Mouse (Mus musculus): Measurements from ENCODE around the gene Crybb1.

Crybb1 gene

DNA sequence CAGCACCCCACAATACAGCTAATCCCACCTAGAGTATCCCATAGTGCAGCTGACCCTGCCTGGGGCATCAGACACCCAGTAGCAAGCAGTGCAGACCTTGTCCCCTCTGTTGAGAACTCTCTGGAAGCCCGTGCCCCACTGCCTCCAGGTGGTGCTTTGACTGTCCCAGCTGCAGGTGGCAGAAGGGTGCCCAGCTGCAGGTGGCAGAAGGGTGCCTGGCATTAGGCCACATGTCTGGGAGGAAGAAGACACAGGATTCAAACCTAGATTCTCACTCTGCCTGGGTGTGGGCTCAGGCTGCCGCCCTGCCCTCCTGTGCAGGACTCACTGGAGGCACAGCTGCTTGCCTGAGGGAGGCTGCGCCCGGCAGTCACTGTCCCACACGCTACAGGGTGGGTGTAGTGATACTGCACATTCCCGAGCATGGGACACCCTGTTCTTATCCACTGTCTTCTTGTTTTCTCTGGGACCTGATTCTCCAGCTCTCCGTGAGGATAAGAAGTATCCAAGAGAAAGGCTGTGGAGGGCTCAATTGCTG, 30.0 kb downstream of the Crybb1 start:
- in situ Hi-C loops (cut with MboI, MseI): no loop called here

DNA sequence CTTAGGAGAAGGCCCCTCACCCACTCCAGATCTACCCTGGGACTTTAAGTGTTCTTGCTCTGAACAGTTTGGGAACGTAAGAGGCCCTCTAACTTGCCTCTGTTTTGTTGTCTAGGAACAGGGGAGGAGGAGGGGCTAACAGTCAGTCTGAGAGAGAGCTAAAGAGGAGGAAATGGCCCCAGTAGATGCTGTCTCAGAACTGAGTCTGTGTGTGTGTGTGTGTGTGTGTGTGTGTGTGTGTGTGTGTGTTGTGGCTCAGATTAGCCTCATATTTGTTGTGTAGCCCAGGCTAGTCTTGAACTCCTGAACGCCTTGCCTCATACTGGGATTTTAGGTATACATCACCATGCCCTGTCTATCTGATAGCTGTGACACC, 31.0 kb downstream of the Crybb1 start:
- in situ Hi-C loops (cut with MboI, MseI): no loop called here

DNA sequence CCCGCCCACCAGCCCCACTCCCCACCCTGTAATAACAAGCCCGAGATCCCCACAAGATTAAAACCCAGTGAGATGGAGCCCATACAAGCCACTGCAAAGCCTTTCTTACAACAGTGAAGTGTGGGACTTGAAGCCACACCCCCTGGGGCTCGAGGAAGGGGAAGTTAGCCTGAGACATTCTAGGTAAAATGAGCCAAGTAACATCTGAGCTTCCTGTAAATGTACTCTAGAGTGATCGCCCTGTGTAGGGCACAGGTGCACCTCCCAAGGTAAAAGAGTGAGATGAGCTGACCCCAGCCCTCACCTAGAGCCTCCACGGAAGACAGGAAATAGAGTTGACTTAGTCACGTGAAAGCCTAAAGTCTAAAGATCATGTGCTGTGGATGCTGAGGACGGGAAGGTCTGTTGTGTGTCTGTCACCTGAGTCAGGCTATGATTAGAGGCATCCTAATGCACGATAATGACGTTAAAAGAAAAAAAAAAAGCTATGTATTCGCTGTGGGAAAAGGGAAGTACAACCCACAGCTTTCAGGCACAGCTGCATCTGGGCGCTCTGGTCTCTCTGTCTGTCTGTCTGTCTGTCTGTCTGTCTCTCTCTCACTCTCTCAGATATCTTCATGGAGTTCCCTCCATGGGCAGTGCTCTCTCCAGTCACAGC, 31.5 kb downstream of the Crybb1 start:
- in situ Hi-C loops (cut with MboI, MseI): no loop called here

DNA sequence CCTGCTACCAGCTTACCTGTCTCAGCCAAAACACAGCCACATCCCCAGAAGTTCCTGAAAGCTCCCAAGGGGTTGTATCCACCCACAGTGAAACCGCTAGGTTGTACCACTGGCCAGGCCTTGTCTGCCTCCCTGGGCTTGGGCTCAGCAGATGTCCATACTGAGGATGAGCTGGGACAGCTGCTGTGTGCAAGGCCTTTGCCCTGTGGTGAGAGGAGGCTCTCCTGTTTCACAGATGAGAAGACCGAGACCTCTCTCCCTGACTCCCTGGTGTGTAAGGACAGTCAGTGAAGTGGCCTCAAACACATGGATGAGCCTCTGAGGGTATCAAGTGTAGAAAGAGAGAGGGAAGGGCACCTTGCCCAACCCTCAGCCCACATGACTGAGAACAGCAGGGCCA, 32.0 kb downstream of the Crybb1 start:
- in situ Hi-C loops (cut with MboI, MseI): no loop called here

DNA sequence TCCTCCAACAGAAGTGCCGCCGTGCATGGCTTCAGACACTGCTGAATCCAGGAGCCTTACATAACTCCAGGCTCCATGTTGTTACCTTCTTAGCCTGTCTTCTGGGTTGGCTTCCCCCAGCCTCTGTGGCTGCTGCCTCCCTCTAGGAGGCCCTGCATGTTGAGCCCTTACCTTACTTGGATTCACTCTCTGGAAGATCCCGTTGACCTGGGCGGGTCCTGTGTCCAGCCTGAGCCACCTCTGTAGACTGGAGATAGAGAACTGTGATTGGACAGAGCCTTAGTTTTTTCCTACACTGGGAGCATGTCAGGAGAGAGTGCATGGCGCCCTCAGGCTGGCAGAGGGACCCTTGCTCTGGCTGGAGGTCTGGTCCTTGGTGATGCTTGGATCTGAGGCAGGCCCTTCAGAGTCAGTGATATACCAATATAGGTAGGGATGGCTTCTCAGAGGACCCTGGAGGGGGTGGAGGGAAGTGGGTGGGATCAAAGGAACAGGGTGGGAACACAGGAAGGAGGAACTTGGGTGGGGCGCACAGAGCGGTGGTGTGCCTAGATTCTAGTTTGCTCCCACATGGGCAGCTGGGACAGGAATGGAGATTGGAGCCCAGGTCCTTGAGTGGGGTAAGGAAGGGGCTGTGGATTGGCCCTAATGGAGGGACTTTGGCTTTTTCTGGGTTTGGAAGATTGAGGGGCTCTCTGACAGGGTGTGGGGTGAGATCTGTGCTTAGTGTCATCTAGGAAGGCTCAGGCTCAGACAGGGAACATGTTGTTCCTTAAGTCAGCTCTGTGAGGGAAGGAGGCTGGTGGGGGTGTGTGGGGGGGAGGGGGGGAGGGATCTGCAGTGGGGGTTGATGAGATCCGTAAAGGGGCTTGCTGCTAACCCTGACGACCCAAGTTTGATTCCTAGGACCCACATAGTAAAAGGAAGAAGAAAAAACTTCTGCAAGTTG, 32.9 kb downstream of the Crybb1 start:
- in situ Hi-C loops (cut with MboI, MseI): no loop called here

DNA sequence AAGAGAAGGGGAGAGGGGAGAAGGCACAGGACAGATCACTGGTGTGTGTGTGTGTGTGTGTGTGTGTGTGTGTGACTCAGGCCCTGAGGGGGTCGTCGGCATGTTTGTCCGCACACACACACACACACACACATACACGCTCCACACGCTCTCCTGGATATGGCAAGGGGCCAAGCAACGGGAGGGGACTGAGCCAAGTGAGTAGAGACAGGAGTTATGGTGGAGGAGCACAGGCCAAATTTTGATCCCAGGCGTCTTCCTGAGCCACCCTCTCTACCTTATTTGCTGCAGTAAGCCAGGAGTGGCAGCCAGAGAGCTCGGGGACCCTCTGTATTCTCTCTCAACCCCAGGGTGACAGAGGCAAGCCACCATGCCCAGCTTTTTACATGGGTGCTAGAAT, 33.6 kb downstream of the Crybb1 start:
- in situ Hi-C loops (cut with MboI, MseI): no loop called here

DNA sequence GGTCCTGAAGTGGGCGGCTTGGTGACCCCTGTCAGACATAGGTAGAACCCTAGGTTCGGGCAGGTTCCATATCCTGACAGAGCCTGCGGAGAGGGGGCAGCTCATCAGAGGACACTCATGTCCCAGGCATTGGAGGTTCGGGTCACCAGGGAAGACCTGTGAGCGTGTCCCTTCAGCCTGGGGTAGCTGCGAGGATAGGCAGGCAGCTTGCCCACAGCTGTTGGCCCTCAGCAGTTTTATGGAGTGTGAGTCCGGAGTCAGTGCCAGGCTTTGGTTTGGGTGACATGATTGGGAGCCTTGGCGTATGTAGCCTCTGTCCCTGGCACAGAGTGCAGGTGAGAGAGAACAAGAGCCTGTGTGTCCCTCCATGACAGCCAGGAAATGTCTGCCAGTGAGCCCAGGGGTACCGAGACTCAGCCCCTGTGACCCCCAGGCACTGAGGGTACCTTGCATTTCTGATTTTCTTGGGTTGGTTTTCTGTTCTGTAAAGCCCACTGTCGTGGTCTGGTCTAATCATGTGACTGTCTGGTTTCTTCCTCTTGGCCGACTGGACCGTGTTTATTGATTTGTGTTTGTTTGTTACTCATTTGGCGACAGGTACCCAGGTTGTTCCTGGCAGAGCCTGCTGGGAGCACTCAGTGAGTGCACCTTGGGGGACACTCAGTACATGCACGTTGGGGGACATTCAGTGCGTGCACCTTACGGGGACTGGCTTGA, 34.4 kb downstream of the Crybb1 start:
- in situ Hi-C loops (cut with MboI, MseI): no loop called here

DNA sequence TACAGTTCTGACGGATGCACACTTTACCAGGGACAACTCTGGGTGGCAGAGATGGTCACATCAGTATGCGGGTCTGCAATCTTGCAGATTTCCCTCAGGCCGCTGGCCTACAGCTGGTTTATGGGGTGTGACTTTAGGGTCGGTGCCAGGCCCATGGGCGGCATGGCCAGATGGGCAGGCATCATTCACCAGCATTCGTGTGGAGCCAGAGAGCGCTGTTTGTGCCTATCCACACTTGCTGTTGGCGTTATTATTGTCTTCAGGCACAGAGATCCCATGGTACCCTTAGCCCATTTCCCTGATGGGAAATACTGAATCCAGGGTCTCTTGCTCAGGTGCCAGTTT, 34.9 kb downstream of the Crybb1 start:
- in situ Hi-C loops (cut with MboI, MseI): no loop called here

DNA sequence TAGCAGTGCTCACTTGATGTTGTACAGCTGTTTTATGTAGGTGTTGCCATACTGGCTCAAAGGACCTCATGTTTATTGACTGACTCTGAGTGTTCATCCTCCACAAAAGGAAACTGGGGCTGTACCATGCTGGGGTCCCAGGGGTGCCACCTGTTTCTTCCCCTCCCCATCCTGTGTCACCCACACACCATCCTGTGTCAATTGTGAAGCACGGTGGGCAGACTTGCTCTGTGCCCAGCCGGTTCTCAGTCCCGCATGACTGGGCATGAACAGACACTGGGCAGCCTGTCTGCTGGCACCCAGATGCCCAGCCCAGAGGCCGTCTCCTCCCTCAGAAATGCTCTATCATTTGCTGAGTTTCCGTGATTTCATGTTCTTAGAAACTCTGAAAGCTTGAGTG, 36.3 kb downstream of the Crybb1 start:
- in situ Hi-C loops (cut with MboI, MseI): no loop called here

DNA sequence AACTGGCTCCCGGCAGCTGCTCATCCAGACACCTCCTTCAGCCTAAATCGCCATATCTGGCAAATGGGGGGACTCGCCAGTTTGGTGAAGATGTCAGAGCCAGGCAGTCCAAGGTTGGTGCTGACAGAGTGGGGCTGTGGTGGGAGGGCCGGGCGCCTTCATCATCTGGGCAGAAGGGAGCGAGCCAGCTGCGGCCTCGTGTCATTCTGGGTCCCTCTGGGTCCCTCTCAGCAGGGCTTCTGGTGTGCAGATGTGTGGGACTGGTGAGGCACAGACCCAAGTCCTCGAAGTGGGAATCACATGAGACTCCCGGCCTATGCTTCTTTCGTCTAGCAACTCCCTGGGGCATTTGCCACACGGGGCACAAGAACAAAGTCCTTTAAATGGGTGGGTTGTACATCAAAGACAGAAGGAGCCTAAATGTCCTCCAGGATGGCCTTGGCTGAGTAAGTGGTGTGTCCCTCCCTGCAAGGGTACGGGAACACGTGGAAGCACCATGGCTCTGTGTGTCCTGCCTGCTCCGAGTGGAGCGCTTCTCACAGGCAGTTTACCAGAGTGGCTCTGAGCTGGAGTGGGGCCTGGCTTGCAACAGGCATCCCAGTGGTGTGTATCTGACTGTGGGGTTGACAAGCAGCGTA, 36.8 kb downstream of the Crybb1 start:
- in situ Hi-C loops (cut with MboI, MseI): no loop called here

DNA sequence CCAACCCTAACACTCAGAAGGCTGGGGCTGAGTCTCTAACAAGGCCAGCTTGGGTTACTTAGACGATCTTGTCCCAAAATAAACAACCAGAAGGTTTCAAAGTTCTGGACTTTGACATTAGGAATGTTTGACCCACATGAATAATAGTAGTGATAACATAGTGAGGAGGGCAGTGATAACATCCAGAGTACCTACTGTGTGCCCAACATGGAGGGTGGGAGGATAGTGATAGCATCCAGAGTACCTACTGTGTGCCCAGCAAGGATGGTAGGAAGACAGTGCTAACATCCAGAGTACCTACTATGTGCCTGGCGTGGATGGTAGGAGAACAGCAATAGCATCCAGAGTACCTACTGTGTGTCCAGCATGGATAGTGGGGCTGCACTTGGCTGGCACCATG, 38.2 kb downstream of the Crybb1 start:
- in situ Hi-C loops (cut with MboI, MseI): no loop called here

DNA sequence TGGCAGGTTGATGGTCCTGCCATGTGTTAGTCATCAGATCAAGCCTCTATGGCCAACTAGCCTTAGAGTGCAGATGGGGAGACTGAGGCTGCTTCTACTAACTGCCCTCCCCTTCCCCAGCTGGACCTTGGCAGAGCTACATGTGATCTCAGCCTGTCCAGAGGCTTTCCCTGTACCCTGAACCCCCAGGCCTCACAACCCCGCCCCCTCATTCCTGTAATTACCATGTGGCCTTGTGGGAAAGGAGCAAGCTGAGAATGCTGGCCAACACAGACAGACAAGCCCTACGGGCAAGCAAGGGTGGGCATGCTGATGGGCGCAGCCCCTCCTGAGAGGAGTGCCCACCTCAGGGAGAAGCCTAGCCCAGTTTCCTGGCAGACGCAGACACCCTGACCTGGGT, 39.1 kb downstream of the Crybb1 start:
- in situ Hi-C loops (cut with MboI, MseI): no loop called here

DNA sequence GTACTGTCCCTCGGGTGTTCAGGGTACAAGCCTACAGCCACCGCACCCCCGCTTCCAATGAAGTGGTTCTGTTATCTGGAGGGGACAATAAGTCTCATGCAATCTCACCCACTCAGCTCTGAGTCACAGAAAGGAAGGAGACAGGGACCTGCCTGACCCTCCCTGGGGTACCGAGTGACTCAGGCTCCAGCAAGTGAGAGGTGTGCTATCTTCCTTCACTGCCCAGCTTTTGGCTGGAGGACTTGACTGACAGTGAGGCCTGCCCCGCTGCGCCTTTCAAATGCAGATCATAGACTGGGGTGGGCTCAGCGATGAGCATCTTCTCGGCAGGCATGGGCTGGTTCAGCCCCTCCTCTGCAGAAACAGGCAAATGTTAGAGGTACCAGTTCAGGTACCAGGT, 39.5 kb downstream of the Crybb1 start:
- in situ Hi-C loops (cut with MboI, MseI): no loop called here

DNA sequence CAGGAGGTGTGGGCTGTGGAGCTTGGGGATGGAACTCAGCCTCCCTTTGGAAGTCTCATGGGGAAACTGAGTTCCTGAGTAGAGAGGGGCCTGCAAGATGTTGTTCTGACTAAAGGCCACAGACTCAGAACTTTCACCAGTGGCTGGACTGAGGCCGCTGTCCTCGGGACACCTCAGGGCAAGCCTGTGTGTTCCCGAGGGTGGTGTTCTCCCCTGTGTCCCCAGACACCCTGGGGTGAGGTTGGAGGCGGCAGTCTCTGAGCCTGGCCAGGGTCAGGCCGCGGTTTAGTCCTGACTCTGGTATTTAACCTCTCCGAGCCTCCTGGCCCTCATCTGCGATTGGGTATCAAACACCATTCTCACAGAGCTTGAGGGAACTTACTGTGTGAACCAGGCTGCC, 39.9 kb downstream of the Crybb1 start:
- in situ Hi-C loops (cut with MboI, MseI): no loop called here

DNA sequence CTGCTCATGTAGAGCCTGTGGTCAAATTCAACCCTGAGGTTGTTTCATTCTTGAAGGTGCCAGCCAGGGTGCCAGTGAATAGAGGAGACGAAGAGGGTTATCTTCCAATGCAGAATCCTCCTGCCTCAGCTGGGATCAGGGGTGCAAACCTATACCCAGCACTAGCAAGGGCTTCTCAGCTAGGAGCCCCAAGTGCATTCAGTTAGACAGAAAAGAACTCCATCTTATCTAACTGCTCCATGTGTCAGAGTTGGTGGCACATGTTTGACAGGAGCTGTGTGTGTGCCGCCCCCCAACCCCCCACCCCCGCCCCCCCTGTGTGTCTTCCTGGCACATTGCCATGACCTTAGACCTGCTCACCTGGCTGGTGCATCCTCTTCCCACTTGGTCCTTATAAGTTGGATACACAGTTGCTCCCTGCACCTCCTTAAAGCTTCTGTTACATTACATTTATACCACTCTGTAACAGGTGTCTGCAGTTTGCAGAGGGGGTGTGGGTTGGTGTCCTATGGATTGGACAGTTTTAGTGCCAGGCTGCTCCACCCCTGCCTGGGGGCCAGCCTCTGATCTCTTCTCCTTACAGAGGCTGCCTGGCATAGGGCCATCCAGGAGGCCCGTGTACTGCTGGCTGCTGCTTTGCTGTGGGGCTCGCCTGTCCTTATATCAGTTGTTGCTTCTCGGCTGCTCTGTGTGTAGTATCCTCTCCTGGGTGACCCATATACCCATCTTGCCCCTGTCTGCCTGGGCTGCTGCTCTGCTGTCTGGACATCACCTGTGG, 41.0 kb downstream of the Crybb1 start:
- in situ Hi-C loops (cut with MboI, MseI): no loop called here

DNA sequence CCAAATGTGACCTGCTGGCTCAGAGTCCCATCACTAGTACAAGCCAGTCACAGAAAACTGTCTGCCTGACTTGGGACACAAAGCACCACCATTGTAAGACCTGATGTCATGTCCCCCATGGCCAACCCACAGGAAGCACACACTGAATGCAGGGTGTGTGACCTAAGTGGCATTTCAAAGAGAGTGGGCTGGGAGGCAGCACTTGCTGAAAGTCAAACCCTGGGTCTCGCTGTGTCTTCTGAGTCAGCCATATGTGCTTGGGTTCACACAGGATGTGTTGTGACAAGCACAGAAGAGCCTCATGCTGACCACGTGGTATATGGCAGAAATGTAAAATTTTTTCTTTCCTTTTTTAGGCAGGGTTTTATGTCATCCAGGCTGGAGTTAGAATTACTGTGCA, 41.6 kb downstream of the Crybb1 start:
- in situ Hi-C loops (cut with MboI, MseI): no loop called here

DNA sequence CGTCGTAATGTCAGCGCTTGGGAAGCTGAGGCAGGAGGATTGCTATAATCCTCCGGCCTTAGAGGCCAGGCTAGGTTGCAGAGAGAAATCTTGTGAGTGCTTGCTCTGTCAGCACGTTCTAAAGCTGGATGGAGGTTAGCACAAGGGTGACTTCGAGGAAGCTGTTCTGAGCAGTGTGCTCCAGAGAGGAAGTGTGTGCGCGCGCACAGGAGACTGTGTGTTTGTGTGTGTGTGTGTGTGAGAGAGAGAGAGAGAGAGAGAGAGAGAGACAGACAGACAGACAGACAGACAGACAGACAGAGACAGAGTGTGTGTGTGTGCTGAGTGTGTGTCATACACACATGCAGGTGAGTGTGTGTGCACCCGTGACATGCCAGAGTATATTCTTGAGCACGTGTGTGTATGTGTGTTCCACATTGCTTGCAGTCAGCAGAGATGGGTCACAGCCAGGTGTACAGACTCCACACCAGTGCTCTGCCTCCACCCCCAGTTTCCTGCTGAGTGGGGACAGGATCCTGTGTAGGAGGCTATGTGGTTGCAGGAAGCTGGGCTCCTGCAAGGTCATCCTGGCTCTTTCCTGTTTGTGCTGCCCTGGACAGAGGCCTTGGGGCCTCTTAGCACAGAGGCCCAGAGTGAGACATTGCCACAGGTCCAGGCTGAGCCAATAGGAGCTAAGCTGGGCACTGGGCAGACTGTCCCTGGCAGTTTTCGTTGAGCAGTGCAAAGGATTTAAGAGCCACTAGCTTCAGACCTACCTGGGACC, 42.8 kb downstream of the Crybb1 start:
- in situ Hi-C loops (cut with MboI, MseI): no loop called here

DNA sequence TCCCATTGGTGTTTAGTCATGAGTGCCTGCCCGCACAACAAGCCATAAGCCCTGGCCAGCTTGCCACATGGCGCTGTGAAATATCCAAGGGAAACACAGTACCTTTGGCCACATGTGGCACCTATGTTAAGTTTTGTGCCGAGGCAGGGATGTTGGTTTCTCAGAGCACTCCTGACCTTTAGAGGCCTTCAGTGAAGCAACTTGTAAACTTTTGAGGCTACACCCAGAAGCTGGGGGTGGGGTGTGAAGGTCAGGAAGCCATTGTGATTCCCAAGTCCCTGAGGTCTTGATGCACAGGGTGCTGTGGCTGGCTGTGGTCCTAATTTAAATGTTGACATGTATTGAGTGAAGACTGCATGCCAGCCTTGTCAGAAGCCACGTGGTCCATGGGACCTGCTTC, 43.8 kb downstream of the Crybb1 start:
- in situ Hi-C loops (cut with MboI, MseI): no loop called here

DNA sequence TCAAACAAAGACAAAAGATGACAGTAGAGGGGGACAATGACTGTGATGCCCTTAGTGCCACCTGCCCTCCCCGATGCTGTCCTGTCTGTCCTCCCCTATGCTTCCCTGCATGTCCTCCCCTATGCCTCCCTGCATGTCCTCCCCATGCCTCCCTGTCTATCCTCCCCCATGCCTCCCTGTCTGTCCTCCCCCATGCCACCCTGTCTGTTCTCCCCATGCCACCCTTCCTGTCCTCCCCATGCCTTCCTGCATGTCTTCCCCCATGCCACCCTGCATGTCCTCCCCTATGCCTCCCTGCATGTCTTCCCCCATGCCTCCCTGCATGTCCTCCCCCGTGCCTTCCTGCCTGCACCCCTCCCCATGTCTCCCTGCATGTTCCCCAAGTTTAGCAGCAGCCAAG, 44.5 kb downstream of the Crybb1 start:
- in situ Hi-C loops (cut with MboI, MseI): loop anchor here (10.0 kb wide), 1 partner anchor 545 kb away; no protein-coding TSS in a partner anchor

DNA sequence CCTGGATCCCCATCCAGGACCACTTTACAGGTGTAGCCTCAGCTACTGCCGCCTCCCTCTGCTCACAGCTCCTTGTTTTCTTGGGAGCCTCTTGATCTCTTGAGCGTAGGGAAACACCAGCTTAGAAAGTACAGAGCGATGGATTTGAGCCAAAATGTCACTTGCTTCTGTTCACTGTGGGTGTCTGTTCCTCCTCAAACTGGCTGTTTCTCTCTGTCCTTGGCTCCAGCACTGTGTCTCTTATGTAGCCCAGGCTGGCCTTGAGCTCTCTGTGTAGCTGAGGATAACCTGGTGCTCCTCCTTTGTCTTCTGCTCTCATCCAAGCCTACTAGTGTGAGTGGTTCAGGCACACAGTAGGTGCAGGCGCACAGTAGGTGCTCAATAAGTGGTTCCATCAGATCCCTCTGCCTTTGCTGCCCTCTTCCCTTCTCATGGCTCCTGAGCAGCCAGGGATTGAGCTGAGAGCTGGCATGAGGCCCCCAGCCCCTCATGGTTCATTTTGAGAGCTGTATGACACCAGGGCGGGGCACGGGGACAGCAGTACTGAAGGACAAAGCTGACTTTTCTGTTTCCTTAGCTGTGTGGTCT, 45.2 kb downstream of the Crybb1 start:
- in situ Hi-C loops (cut with MboI, MseI): loop anchor here (10.0 kb wide), 1 partner anchor 546 kb away; no protein-coding TSS in a partner anchor

All from T-helper 2 cell (primary cell).